Comparison of ENCODE assay signal across 9 mouse cellular contexts in genomic region chr3:58056191-58057063, GRCm38 (mm10).
DNase-seq lines count a peak whose midpoint lies in the region; ATAC-seq and TF ChIP-seq lines count a peak whose summit lies in the region.
"Had no signal": no experiment of that assay in that cellular context is flagged by ENCODE, and none has a peak within 500 bp of the region (broad histone marks: within the 10 kb centered on the region; RNA-seq: fewer than 3 reads in every experiment).

No protein-coding gene starts in this region.

- H3K9ac ChIP-seq in forebrain, postnatal 0 days: no peak overlapping the region

- H3K9me3 ChIP-seq in forebrain, postnatal 0 days (ENCODE audit: low read length): no peaks in the 10 kb centered on the region
- H3K9me3 ChIP-seq in midbrain, embryonic 10.5 days (replicated peaks): no peaks in the 10 kb centered on the region

- H3K4me2 ChIP-seq in forebrain, postnatal 0 days (ENCODE audit: low read depth): no peak overlapping the region

- DNase-seq in kidney, adult 9 months: peak; percentile 19
- no peak for DNase-seq in kidney, postnatal 10 days
- peak; percentile 80 for DNase-seq in c-Kit-positive CD71-positive TER-119-positive erythroid progenitor cells, embryonic 14.5 days (ENCODE audit: low spot score)
- peak; percentile 82 for DNase-seq in liver
- DNase-seq in lung, postnatal 4 days: peak; percentile 4 to 25
- no peak for DNase-seq in forebrain, postnatal 0 days
- no peak for DNase-seq in midbrain, embryonic 10.5 days (ENCODE audit: low spot score)

- no peaks in the 10 kb centered on the region for H3K4me1 ChIP-seq in forebrain, postnatal 0 days (ENCODE audit: insufficient read depth)
- H3K4me1 ChIP-seq in midbrain, embryonic 10.5 days: peaks cover 12% of the 10 kb centered on the region

- H3K4me3 ChIP-seq in forebrain, postnatal 0 days (ENCODE audit: low read depth, low read length): no peak overlapping the region
- H3K4me3 ChIP-seq in midbrain, embryonic 10.5 days: no peak overlapping the region

- no peak for TF ChIP-seq CTCF in forebrain, postnatal 0 days (IDR thresholded peaks at IDR 0.05; ENCODE audit: low read depth)

- no peak overlapping the region for H3K27ac ChIP-seq in forebrain, postnatal 0 days (ENCODE audit: low read depth, low read length)
- no peak overlapping the region for H3K27ac ChIP-seq in midbrain, embryonic 10.5 days (replicated peaks)

- ATAC-seq in forebrain, postnatal 0 days: no peak
- ATAC-seq: forebrain, embryonic 16.5 days; midbrain, embryonic 16.5 days had no signal

- 88% methylated on average over 10 of the region's 10 CpGs for WGBS in forebrain, postnatal 0 days
- WGBS in midbrain, embryonic 10.5 days: 88% methylated on average over 10 of the region's 10 CpGs

- no peaks in the 10 kb centered on the region for H3K36me3 ChIP-seq in forebrain, postnatal 0 days (ENCODE audit: insufficient read depth)
- no peaks in the 10 kb centered on the region for H3K36me3 ChIP-seq in midbrain, embryonic 10.5 days

- no peaks in the 10 kb centered on the region for H3K27me3 ChIP-seq in forebrain, postnatal 0 days (ENCODE audit: insufficient read depth, low read length)
- no peaks in the 10 kb centered on the region for H3K27me3 ChIP-seq in midbrain, embryonic 10.5 days (ENCODE audit: low read depth, poor library complexity, severe bottlenecking)

Comparison
In these comparisons a context has a peak if more than half of its experiments do, and no peak if none do; other contexts are left out.
1. DNase-seq: peak in kidney, adult 9 months (single experiment), c-Kit-positive CD71-positive TER-119-positive erythroid progenitor cells, embryonic 14.5 days (single experiment), liver (single experiment) and lung, postnatal 4 days (2 of 2); none in kidney, postnatal 10 days (single experiment), forebrain, postnatal 0 days (single experiment) and midbrain, embryonic 10.5 days (single experiment).